Mouse (Mus musculus) stomach, embryonic 14.5 days (tissue): Measurements from ENCODE around the gene Olfr157. TPM values are rescaled to one million over a fixed set of nuclear protein-coding genes. Genes with fewer than 3 reads are reported as not detected.

Source experiments
- polyA plus RNA-seq: library from polyadenylated mRNA; unstranded; fragments of >200 nt; fragmentation: Nextera tagmentation; extraction: Ambion mirVana; gene quantifications from 2 replicates; pipeline ENCODE4 v1.2.1, GENCODE M21; 2014

Olfr157 gene
- polyA plus RNA-seq, 1 experiment from 2014 or later = not detected

Other genes starting within 250 kb of the Olfr157 start
- gene Npr2, start 208.3 kb downstream of the Olfr157 start, polyA plus RNA-seq = 13.3 and 17.3 TPM in 2 replicates
- 0.70 and 1.7 TPM in 2 replicates for gene Spag8, start 186.6 kb downstream of the Olfr157 start, polyA plus RNA-seq
- 103 and 112 TPM in 2 replicates for gene Hint2, start 183.7 kb downstream of the Olfr157 start, polyA plus RNA-seq
- 4.5 and 5.6 TPM in 2 replicates for gene Tmem8b, start 171.2 kb downstream of the Olfr157 start, polyA plus RNA-seq
- 3.7 and 4.2 TPM in 2 replicates for gene Fam221b, start 171.1 kb downstream of the Olfr157 start, polyA plus RNA-seq
- gene Olfr70, start 139.4 kb downstream of the Olfr157 start, polyA plus RNA-seq = not detected in 2 replicates
- gene Olfr71, start 129.9 kb downstream of the Olfr157 start, polyA plus RNA-seq = 0.09 TPM in 1 of 2 replicates, not detected in the other
- 0.46 and 0.78 TPM in 2 replicates for gene Hrct1, start 113.0 kb downstream of the Olfr157 start, polyA plus RNA-seq
- 0.10 TPM in 1 of 2 replicates, not detected in the other for gene Spaar, start 110.2 kb downstream of the Olfr157 start, polyA plus RNA-seq
- gene Olfr159, start 69.2 kb downstream of the Olfr157 start, polyA plus RNA-seq = not detected in 2 replicates
- gene Olfr156, start 16.3 kb downstream of the Olfr157 start, polyA plus RNA-seq = not detected in 2 replicates
- not detected in 2 replicates for gene Olfr155, start 11.4 kb upstream of the Olfr157 start, polyA plus RNA-seq
- 36.0 and 38.8 TPM in 2 replicates for gene Reck, start 35.3 kb upstream of the Olfr157 start, polyA plus RNA-seq
- gene Glipr2, start 117.2 kb upstream of the Olfr157 start, polyA plus RNA-seq = 117 and 121 TPM in 2 replicates
- gene Ccin, start 143.3 kb upstream of the Olfr157 start, polyA plus RNA-seq = not detected in 2 replicates
- 234 and 237 TPM in 2 replicates for gene Clta, start 164.3 kb upstream of the Olfr157 start, polyA plus RNA-seq
- gene Gne, start 244.0 kb upstream of the Olfr157 start, polyA plus RNA-seq = 26.0 and 28.9 TPM in 2 replicates